Mouse (Mus musculus): ENCODE results near the gene Lamtor3.

- TF ChIP-seq EP300 (optimal IDR thresholded peaks at IDR 0.05) (no peak), CTCF (IDR thresholded peaks at IDR 0.05; ENCODE audit: low read depth) (no peak)
These were observed 32.0 kb downstream of the Lamtor3 start for GRCm38 (mm10) chr3:137950191-137950885.
